Mouse (Mus musculus): ENCODE measurements at regions not wholly inside any gene's neighbourhood (a gene's known extent, or its start where the extent isn't known, plus 50 kb on each side); places are given as distances from the start of the nearest gene placed in this dataset.

- H3K9ac ChIP-seq: no peak overlapping the region
- no peaks in the 10 kb centered on the region for H3K27me3 ChIP-seq
- H3K4me2 ChIP-seq (replicated peaks): no peak overlapping the region
- no peaks in the 10 kb centered on the region for H3K36me3 ChIP-seq
- H3K4me1 ChIP-seq: peaks cover 30% of the 10 kb centered on the region
- H3K9me3 ChIP-seq (replicated peaks): no peaks in the 10 kb centered on the region
- no peak overlapping the region for H3K4me3 ChIP-seq (replicated peaks)
- ATAC-seq (ENCODE audit: insufficient number of reproducible peaks, low FRiP score, low TSS enrichment, low read depth): no peak
- WGBS: 19% methylated on average over 13 of the region's 13 CpGs
- peak overlapping the region; percentile 69 for H3K27ac ChIP-seq (replicated peaks)
Observed at GRCm38 (mm10) chr13:60057761-60058274, 119.3 kb downstream of the Gas1 start.

- ATAC-seq (ENCODE audit: insufficient number of reproducible peaks, low FRiP score, low TSS enrichment, low read depth): no peak
- Histone ChIP-seq H3K4me2 (replicated peaks) (no peak overlapping the region), H3K27me3 (no peaks in the 10 kb centered on the region), H3K9me3 (replicated peaks) (no peaks in the 10 kb centered on the region), H3K4me3 (replicated peaks) (no peak overlapping the region), H3K36me3 (no peaks in the 10 kb centered on the region), H3K4me1 (peaks cover 40% of the 10 kb centered on the region), H3K9ac (no peak overlapping the region), H3K27ac (replicated peaks) (no peak overlapping the region)
- 30% methylated on average over 3 of the region's 3 CpGs for WGBS
Observed at GRCm38 (mm10) chr13:60054531-60054930, 122.6 kb downstream of the Gas1 start.

GRCm38 (mm10) chr13:60054081-60054480 is 123.1 kb downstream of the Gas1 start:
- 49% methylated on average over 9 of the region's 9 CpGs for WGBS
- Histone ChIP-seq H3K4me3 (replicated peaks) (no peak overlapping the region), H3K36me3 (no peaks in the 10 kb centered on the region), H3K4me1 (peaks cover 41% of the 10 kb centered on the region), H3K27ac (replicated peaks) (peak overlapping the region; percentile 34; the same call in 1 of the 2 replicates), H3K9me3 (replicated peaks) (no peaks in the 10 kb centered on the region), H3K9ac (no peak overlapping the region), H3K4me2 (replicated peaks) (no peak overlapping the region), H3K27me3 (no peaks in the 10 kb centered on the region)
- ATAC-seq (ENCODE audit: insufficient number of reproducible peaks, low FRiP score, low TSS enrichment, low read depth): no peak

- ATAC-seq (ENCODE audit: insufficient number of reproducible peaks, low FRiP score, low TSS enrichment, low read depth): no peak
- 41% methylated on average over 1 of the region's 1 CpGs for WGBS
Observed at GRCm38 (mm10) chr13:60051866-60052265, 125.3 kb downstream of the Gas1 start.

GRCm38 (mm10) chr13:60050799-60051580 is 126.2 kb downstream of the Gas1 start:
- 41% methylated on average over 9 of the region's 9 CpGs for WGBS
- no peak overlapping the region for H3K27ac ChIP-seq (replicated peaks)
- no peak overlapping the region for H3K4me3 ChIP-seq (replicated peaks)
- H3K36me3 ChIP-seq: no peaks in the 10 kb centered on the region
- H3K9ac ChIP-seq: no peak overlapping the region
- peaks cover 56% of the 10 kb centered on the region for H3K4me1 ChIP-seq
- H3K4me2 ChIP-seq (replicated peaks): no peak overlapping the region
- no peaks in the 10 kb centered on the region for H3K9me3 ChIP-seq (replicated peaks)
- ATAC-seq (ENCODE audit: insufficient number of reproducible peaks, low FRiP score, low TSS enrichment, low read depth): 0 out of 2 replicates have a peak, but pooled peaks have one; percentile 25
- H3K27me3 ChIP-seq: no peaks in the 10 kb centered on the region

More at GRCm38 (mm10) chr13:60051866-60052265, 125.3 kb downstream of the Gas1 start:
- no peaks in the 10 kb centered on the region for H3K9me3 ChIP-seq (replicated peaks)
- no peak overlapping the region for H3K27ac ChIP-seq (replicated peaks)
- H3K36me3 ChIP-seq: no peaks in the 10 kb centered on the region
- H3K4me2 ChIP-seq (replicated peaks): no peak overlapping the region
- no peak overlapping the region for H3K4me3 ChIP-seq (replicated peaks)
- H3K9ac ChIP-seq: no peak overlapping the region
- peaks cover 52% of the 10 kb centered on the region for H3K4me1 ChIP-seq
- no peaks in the 10 kb centered on the region for H3K27me3 ChIP-seq

GRCm38 (mm10) chr13:60049703-60050102 is 127.5 kb downstream of the Gas1 start:
- H3K27ac ChIP-seq (replicated peaks): 0 out of 2 replicates have a peak overlapping the region, but pooled peaks have one; percentile 22
- H3K36me3 ChIP-seq: no peaks in the 10 kb centered on the region
- no peak overlapping the region for H3K4me2 ChIP-seq (replicated peaks)
- H3K4me1 ChIP-seq: peaks cover 57% of the 10 kb centered on the region
- ATAC-seq (ENCODE audit: insufficient number of reproducible peaks, low FRiP score, low TSS enrichment, low read depth): no peak
- H3K4me3 ChIP-seq (replicated peaks): no peak overlapping the region
- no peak overlapping the region for H3K9ac ChIP-seq
- H3K9me3 ChIP-seq (replicated peaks): no peaks in the 10 kb centered on the region
- H3K27me3 ChIP-seq: no peaks in the 10 kb centered on the region
- WGBS: 65% methylated on average over 3 of the region's 3 CpGs

GRCm38 (mm10) chr13:60047791-60048730 is 129.1 kb downstream of the Gas1 start:
- no peaks in the 10 kb centered on the region for H3K9me3 ChIP-seq (replicated peaks)
- peaks cover 55% of the 10 kb centered on the region for H3K4me1 ChIP-seq
- H3K9ac ChIP-seq: no peak overlapping the region
- ATAC-seq (ENCODE audit: insufficient number of reproducible peaks, low FRiP score, low TSS enrichment, low read depth): peak; percentile 77
- no peaks in the 10 kb centered on the region for H3K36me3 ChIP-seq
- no peak overlapping the region for H3K4me3 ChIP-seq (replicated peaks)
- no peaks in the 10 kb centered on the region for H3K27me3 ChIP-seq
- H3K4me2 ChIP-seq (replicated peaks): no peak overlapping the region
- H3K27ac ChIP-seq (replicated peaks): peak overlapping the region; percentile 91
- 32% methylated on average over 9 of the region's 9 CpGs for WGBS

- no peaks in the 10 kb centered on the region for H3K9me3 ChIP-seq (replicated peaks)
- 34% methylated on average over 4 of the region's 4 CpGs for WGBS
- H3K4me1 ChIP-seq: peaks cover 55% of the 10 kb centered on the region
- no peak overlapping the region for H3K4me3 ChIP-seq (replicated peaks)
- no peak overlapping the region for H3K4me2 ChIP-seq (replicated peaks)
- H3K27ac ChIP-seq (replicated peaks): no peak overlapping the region
- no peak overlapping the region for H3K9ac ChIP-seq
- no peaks in the 10 kb centered on the region for H3K36me3 ChIP-seq
- ATAC-seq (ENCODE audit: insufficient number of reproducible peaks, low FRiP score, low TSS enrichment, low read depth): no peak
- H3K27me3 ChIP-seq: no peaks in the 10 kb centered on the region
Observed at GRCm38 (mm10) chr13:60045752-60046151, 131.4 kb downstream of the Gas1 start.

GRCm38 (mm10) chr13:60044876-60045275 is 132.3 kb downstream of the Gas1 start:
- Histone ChIP-seq H3K4me2 (replicated peaks) (no peak overlapping the region), H3K9me3 (replicated peaks) (no peaks in the 10 kb centered on the region), H3K9ac (no peak overlapping the region), H3K4me3 (replicated peaks) (no peak overlapping the region), H3K27ac (replicated peaks) (peak overlapping the region; percentile 61; the same call in 1 of the 2 replicates), H3K36me3 (no peaks in the 10 kb centered on the region), H3K4me1 (peaks cover 48% of the 10 kb centered on the region), H3K27me3 (no peaks in the 10 kb centered on the region)
- no peak for ATAC-seq (ENCODE audit: insufficient number of reproducible peaks, low FRiP score, low TSS enrichment, low read depth)
- WGBS: 29% methylated on average over 6 of the region's 6 CpGs

- H3K9me3 ChIP-seq (replicated peaks): no peaks in the 10 kb centered on the region
Observed at GRCm38 (mm10) chr13:60042443-60042842, 134.7 kb downstream of the Gas1 start.

More at GRCm38 (mm10) chr13:60042443-60042842, 134.7 kb downstream of the Gas1 start:
- 0 out of 2 replicates have a peak overlapping the region, but pooled peaks have one; percentile 9 for H3K27ac ChIP-seq (replicated peaks)
- H3K9ac ChIP-seq: no peak overlapping the region
- no peaks in the 10 kb centered on the region for H3K36me3 ChIP-seq
- no peak overlapping the region for H3K4me3 ChIP-seq (replicated peaks)
- WGBS: 46% methylated on average over 2 of the region's 2 CpGs
- no peak for ATAC-seq (ENCODE audit: insufficient number of reproducible peaks, low FRiP score, low TSS enrichment, low read depth)
- no peaks in the 10 kb centered on the region for H3K27me3 ChIP-seq
- H3K4me1 ChIP-seq: peaks cover 28% of the 10 kb centered on the region
- no peak overlapping the region for H3K4me2 ChIP-seq (replicated peaks)
